27 mouse cellular contexts compared by ENCODE assay signal in the genomic region with DNA sequence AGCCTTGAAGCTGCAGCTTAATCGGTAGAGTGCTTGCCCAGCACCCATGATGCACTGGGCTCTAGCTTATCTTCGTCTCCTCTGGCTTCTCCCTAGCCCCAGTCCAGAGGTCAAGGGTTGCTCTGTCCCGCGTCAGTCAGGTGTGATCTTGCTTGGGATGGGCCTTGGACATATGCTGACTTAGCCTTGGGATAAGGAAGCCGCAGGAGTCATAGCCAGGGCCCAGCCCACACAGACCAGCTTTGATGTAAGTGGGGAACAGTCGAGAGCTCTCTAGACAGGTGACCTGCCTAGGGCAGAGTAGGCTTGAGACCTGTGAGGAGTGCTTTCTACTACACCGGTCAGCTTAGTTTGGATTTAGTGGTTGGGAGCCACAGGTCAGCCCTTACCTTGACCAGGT. TPM values are rescaled to one million over a fixed set of nuclear protein-coding genes. Genes with fewer than 3 reads are reported as not detected.
A peak's percentile ranks its signal among the peaks of the same experiment; 100 is the strongest.
DNase-seq lines count a peak whose midpoint lies in the region; ATAC-seq and TF ChIP-seq lines count a peak whose summit lies in the region.
"Had no signal": no experiment of that assay in that cellular context is flagged by ENCODE, and none has a peak within 500 bp of the region (broad histone marks: within the 10 kb centered on the region; RNA-seq: fewer than 3 reads in every experiment).

No protein-coding gene starts in this region.

- no peak overlapping the region for H3K4me3 ChIP-seq in lung, postnatal 0 days (ENCODE audit: low read depth, low read length)
- no peak overlapping the region for H3K4me3 ChIP-seq in intestine, embryonic 16.5 days (ENCODE audit: low read length)
- no peak overlapping the region for H3K4me3 ChIP-seq in stomach, embryonic 15.5 days (replicated peaks)
- no peak overlapping the region for H3K4me3 ChIP-seq in midbrain, postnatal 0 days (ENCODE audit: low read depth, low read length)
- H3K4me3 ChIP-seq in layer of hippocampus, adult 2 months = no peak overlapping the region
- H3K4me3 ChIP-seq: embryonic facial prominence, embryonic 12.5 days; forebrain, embryonic 10.5 days; forebrain, embryonic 13.5 days; heart, adult 2 months; heart, embryonic 10.5 days; heart, embryonic 13.5 days had no signal

- H3K4me2 ChIP-seq in lung, postnatal 0 days (replicated peaks; ENCODE audit: low read depth, low read length) = no peak overlapping the region
- no peak overlapping the region for H3K4me2 ChIP-seq in intestine, embryonic 16.5 days (ENCODE audit: low read depth, low read length)
- H3K4me2 ChIP-seq in stomach, embryonic 15.5 days = no peak overlapping the region
- H3K4me2 ChIP-seq in midbrain, postnatal 0 days (ENCODE audit: low read depth, low read length, poor library complexity, severe bottlenecking) = no peak overlapping the region
- H3K4me2 ChIP-seq: embryonic facial prominence, embryonic 12.5 days; forebrain, embryonic 13.5 days; heart, embryonic 13.5 days; hindbrain, embryonic 14.5 days had no signal

- no peaks in the 10 kb centered on the region for H3K9me3 ChIP-seq in lung, postnatal 0 days (ENCODE audit: low read length)
- H3K9me3 ChIP-seq in intestine, embryonic 16.5 days (ENCODE audit: control insufficient read depth, low read length) = no peaks in the 10 kb centered on the region
- H3K9me3 ChIP-seq in stomach, embryonic 15.5 days = no peaks in the 10 kb centered on the region
- no peaks in the 10 kb centered on the region for H3K9me3 ChIP-seq in midbrain, postnatal 0 days (ENCODE audit: low read length)
- H3K9me3 ChIP-seq: embryonic facial prominence, embryonic 12.5 days; forebrain, embryonic 10.5 days; forebrain, embryonic 13.5 days; heart, embryonic 10.5 days; heart, embryonic 13.5 days had no signal

- ATAC-seq in lung, postnatal 0 days = peak; percentile 59
- peak; percentile 92 for ATAC-seq in intestine, embryonic 16.5 days
- 0 out of 2 replicates have a peak, but pooled peaks have one; percentile 33 for ATAC-seq in stomach, embryonic 15.5 days (ENCODE audit: insufficient read depth, low FRiP score, low read depth)
- no peak for ATAC-seq in midbrain, postnatal 0 days (ENCODE audit: low FRiP score)
- ATAC-seq in erythroblast, adult 5-6 weeks (replicated peaks; ENCODE audit: low FRiP score, poor library complexity, severe bottlenecking) = no peak
- ATAC-seq: CD4-positive, CD25-positive, alpha-beta regulatory T cell, adult 4 months; forebrain, embryonic 13.5 days; forebrain, embryonic 16.5 days had no signal

- TF ChIP-seq CTCF in lung, postnatal 0 days (IDR thresholded peaks at IDR 0.05) = no peak
- TF ChIP-seq CTCF in midbrain, postnatal 0 days (IDR thresholded peaks at IDR 0.05) = no peak
- no peak for TF ChIP-seq CTCF in layer of hippocampus, adult 2 months (conservative IDR thresholded peaks at IDR 0.05)

- H3K36me3 ChIP-seq in lung, postnatal 0 days (ENCODE audit: insufficient read depth, low read length) = no peaks in the 10 kb centered on the region
- H3K36me3 ChIP-seq in intestine, embryonic 16.5 days (ENCODE audit: control insufficient read depth, insufficient read depth, low read length) = no peaks in the 10 kb centered on the region
- no peaks in the 10 kb centered on the region for H3K36me3 ChIP-seq in stomach, embryonic 15.5 days
- H3K36me3 ChIP-seq in midbrain, postnatal 0 days (ENCODE audit: insufficient read depth, low read length) = no peaks in the 10 kb centered on the region

- no peaks in the 10 kb centered on the region for H3K27me3 ChIP-seq in lung, postnatal 0 days (replicated peaks; ENCODE audit: insufficient read depth, low read length)
- H3K27me3 ChIP-seq in intestine, embryonic 16.5 days (replicated peaks; ENCODE audit: control insufficient read depth, insufficient read depth, low read length) = no peaks in the 10 kb centered on the region
- no peaks in the 10 kb centered on the region for H3K27me3 ChIP-seq in stomach, embryonic 15.5 days (replicated peaks)
- no peaks in the 10 kb centered on the region for H3K27me3 ChIP-seq in midbrain, postnatal 0 days (ENCODE audit: insufficient read depth, low read length)
- H3K27me3 ChIP-seq: embryonic facial prominence, embryonic 12.5 days; forebrain, embryonic 13.5 days; heart, embryonic 13.5 days had no signal

- H3K9ac ChIP-seq in lung, postnatal 0 days (replicated peaks; ENCODE audit: low read depth) = no peak overlapping the region
- H3K9ac ChIP-seq in intestine, embryonic 16.5 days (ENCODE audit: low read depth, low read length) = no peak overlapping the region
- H3K9ac ChIP-seq in stomach, embryonic 15.5 days = no peak overlapping the region
- no peak overlapping the region for H3K9ac ChIP-seq in midbrain, postnatal 0 days (replicated peaks; ENCODE audit: low read length, poor library complexity, severe bottlenecking)
- H3K9ac ChIP-seq: embryonic facial prominence, embryonic 12.5 days; forebrain, embryonic 13.5 days; heart, embryonic 13.5 days; hindbrain, embryonic 14.5 days had no signal

- no peak overlapping the region for H3K27ac ChIP-seq in lung, postnatal 0 days (ENCODE audit: low read length)
- peak overlapping the region; percentile 54 for H3K27ac ChIP-seq in intestine, embryonic 16.5 days (ENCODE audit: low read length)
- H3K27ac ChIP-seq in stomach, embryonic 15.5 days = no peak overlapping the region
- H3K27ac ChIP-seq in midbrain, postnatal 0 days (ENCODE audit: low read depth, low read length) = no peak overlapping the region
- H3K27ac ChIP-seq in layer of hippocampus, adult 2 months = no peak overlapping the region
- H3K27ac ChIP-seq: embryonic facial prominence, embryonic 12.5 days; forebrain, embryonic 10.5 days; forebrain, embryonic 13.5 days; heart, adult 2 months; heart, embryonic 10.5 days; heart, embryonic 13.5 days; hindbrain, embryonic 14.5 days had no signal

- TF ChIP-seq EP300 in lung, postnatal 0 days (IDR thresholded peaks at IDR 0.05) = no peak

- DNase-seq in lung, postnatal 0 days (ENCODE audit: low spot score) = no peak
- no peak for DNase-seq in lung, adult 18-20 months
- peak; percentile 89 for DNase-seq in yolk sac, embryonic 10.5 days (ENCODE audit: low spot score)
- no peak for DNase-seq in midbrain, postnatal 0 days (ENCODE audit: low spot score)
- DNase-seq in layer of hippocampus, adult 2 months (ENCODE audit: low spot score in 2 of 2) = no peak
- DNase-seq: adrenal gland, adult 8-10 months; adrenal gland, postnatal 25 days; cerebellum, adult 11-12 months; cerebellum, adult 8-10 months; cerebellum, postnatal 10 days; cerebellum, postnatal 36 days; gastrocnemius, postnatal 10 days; gastrocnemius, postnatal 36 days; heart, adult 2 months; heart, postnatal 14 days; heart, postnatal 4 days had no signal

- H3K4me1 ChIP-seq in lung, postnatal 0 days (ENCODE audit: insufficient read depth, low read depth, low read length) = no peaks in the 10 kb centered on the region
- peaks cover 7% of the 10 kb centered on the region; the same call in 1 of the 2 replicates for H3K4me1 ChIP-seq in intestine, embryonic 16.5 days (ENCODE audit: control insufficient read depth, insufficient read depth, low read length)
- H3K4me1 ChIP-seq in stomach, embryonic 15.5 days = no peaks in the 10 kb centered on the region
- H3K4me1 ChIP-seq in midbrain, postnatal 0 days (ENCODE audit: insufficient read depth, low read length) = no peaks in the 10 kb centered on the region
- H3K4me1 ChIP-seq: embryonic facial prominence, embryonic 12.5 days; forebrain, embryonic 13.5 days had no signal

- WGBS in lung, postnatal 0 days = 58% methylated on average over 7 of the region's 7 CpGs
- 71% methylated on average over 7 of the region's 7 CpGs for WGBS in intestine, embryonic 16.5 days
- 80% methylated on average over 7 of the region's 7 CpGs for WGBS in stomach, embryonic 15.5 days
- 88% methylated on average over 7 of the region's 7 CpGs for WGBS in midbrain, postnatal 0 days

RNA-seq across cellular contexts. Expression of a gene that starts 14.8 kb away (rescaled TPM):
- polyA plus RNA-seq in lung, postnatal 0 days (2015; fragmentation: Nextera tagmentation; extraction: Ambion mirVana) = 9.3 and 9.8 TPM in 2 replicates
- 7.6 and 8.2 TPM in 2 replicates for polyA plus RNA-seq in intestine, embryonic 16.5 days (2015; fragmentation: Nextera tagmentation; extraction: Ambion mirVana)
- 11.3 and 11.4 TPM in 2 replicates for polyA plus RNA-seq in stomach, embryonic 15.5 days (2015; fragmentation: Nextera tagmentation; extraction: Ambion mirVana)
- 7.3 and 7.8 TPM in 2 replicates for total RNA-seq in midbrain, postnatal 0 days (2014; rRNA removed)
- polyA plus RNA-seq in midbrain, postnatal 0 days (2015; fragmentation: Nextera tagmentation; extraction: Ambion mirVana) = 6.9 and 8.5 TPM in 2 replicates
- total RNA-seq in erythroblast, adult 5-6 weeks (2015; ENCODE audit: low replicate concordance) = 7.3 TPM in 2 replicates
- 1.5 and 4.1 TPM in 2 replicates for total RNA-seq in erythroblast, adult 5-6 weeks (2017; ENCODE audit: low replicate concordance)
- 10 to 100 TPM; 14.6 to 18.3 TPM for total RNA-seq in layer of hippocampus, adult 2 months (2021)

Comparison
In these comparisons a context has a peak if more than half of its experiments do, and no peak if none do; other contexts are left out.
1. ATAC-seq: peak in lung, postnatal 0 days (single experiment), intestine, embryonic 16.5 days (single experiment) and stomach, embryonic 15.5 days (single experiment); none in midbrain, postnatal 0 days (single experiment) and erythroblast, adult 5-6 weeks (single experiment).